Mouse (Mus musculus) E14TG2a.4 (cell line): Measurements from ENCODE around the gene Man1c1.

Experiments
- CTCF ChIP-seq: conservative IDR thresholded peaks from 2 replicates; pipeline ENCODE4 v1.5.1; 2014; ENCODE audit warnings: low read length
- NANOG ChIP-seq: IDR thresholded peaks from 2 replicates; pipeline ENCODE4 v1.6.1; 2014; ENCODE audit warnings: borderline replicate concordance, low read length, mixed read lengths
- POU5F1 ChIP-seq: IDR thresholded peaks from 2 replicates; pipeline ENCODE4 v1.6.1; 2014; ENCODE audit warnings: low read length, borderline replicate concordance

DNA sequence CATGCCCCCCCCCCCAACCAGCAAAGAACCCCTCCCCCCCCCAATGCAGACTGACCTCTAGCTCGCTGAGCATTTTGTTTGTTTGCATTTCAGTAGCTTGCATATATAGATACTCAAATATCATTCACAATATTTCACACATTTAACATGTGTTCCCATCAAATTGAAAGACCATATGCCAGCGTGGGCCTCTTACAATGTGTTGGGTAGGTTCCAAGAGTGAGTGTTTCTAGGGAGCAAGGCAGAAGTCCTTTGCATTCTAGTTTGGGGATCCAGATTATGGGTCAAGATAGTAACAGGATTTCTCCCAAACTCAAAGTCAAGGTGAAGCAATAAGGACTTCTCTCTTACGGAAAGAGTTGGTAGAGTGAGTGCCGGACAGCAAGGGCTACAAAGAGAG is 185.5 kb downstream of the Man1c1 start:
- TF ChIP-seq CTCF (no peak), NANOG (no peak), POU5F1 (no peak)
